Mouse (Mus musculus) liver, embryonic 14.5 days (tissue): Measurements from ENCODE around the gene Plxna4. TPM values are rescaled to one million over a fixed set of nuclear protein-coding genes. Genes with fewer than 3 reads are reported as not detected.

ENCODE experiments used
- ATAC-seq: fragments of 200-750 bp; cut with Nextera tagmentation; 2 replicates; pipeline ENCODE4 v1.8.0; 2017; ENCODE audit warnings: moderate number of reproducible peaks, mild to moderate bottlenecking, moderate library complexity; ENCODE audit not compliant: insufficient read depth
- DNase-seq, 3 experiments: peaks; one replicate each; pipeline ENCODE4 v3.0.0-alpha.2; 2012 to 2013; ENCODE audit warnings: low read depth in 3 of 3, low spot score in 3 of 3
- H3K27ac ChIP-seq: fragments of 300-500 bp; sonication (generic); 2 replicates; pipeline ENCODE4 v1.5.1; 2014; ENCODE audit warnings: moderate library complexity, mild to moderate bottlenecking, control low read depth, inconsistent platforms
- H3K27me3 ChIP-seq: fragments of 300-500 bp; sonication (generic); 2 replicates; pipeline ENCODE4 v1.6.1; 2014; ENCODE audit warnings: mild to moderate bottlenecking, low read length, moderate library complexity; ENCODE audit not compliant: control insufficient read depth, insufficient read depth
- H3K36me3 ChIP-seq: fragments of 300-500 bp; sonication (generic); replicated peaks from 2 replicates; pipeline ENCODE4 v1.6.1; 2014; ENCODE audit warnings: low read depth; ENCODE audit not compliant: control insufficient read depth, insufficient read depth
- H3K4me1 ChIP-seq, 2 experiments: fragments of 200-500 bp in 1 of 2; fragments of 300-500 bp in 1 of 2; sonication (generic) in 1 of 2; replicated peaks; 2 replicates each; pipeline ENCODE4 v1.6.1; 2012 to 2014; ENCODE audit warnings: antibody characterized with exemption in 1 of 2, inconsistent platforms in 1 of 2, low read length in 1 of 2; ENCODE audit not compliant: control insufficient read depth in 2 of 2, insufficient read depth in 2 of 2
- H3K4me2 ChIP-seq: fragments of 300-500 bp; sonication (generic); 2 replicates; pipeline ENCODE4 v1.6.1; 2014; ENCODE audit warnings: low read depth, mild to moderate bottlenecking, control low read depth, moderate library complexity
- H3K4me3 ChIP-seq, 2 experiments: fragments of 200-500 bp in 1 of 2; fragments of 300-500 bp in 1 of 2; sonication (generic) in 1 of 2; 2 replicates each; pipeline ENCODE4 v1.5.1; 2012 to 2014; ENCODE audit warnings: low read depth in 2 of 2, low read length in 2 of 2, mild to moderate bottlenecking in 2 of 2, control low read depth in 1 of 2, inconsistent platforms in 1 of 2, moderate library complexity in 1 of 2; ENCODE audit not compliant: insufficient read depth in 1 of 2
- H3K9ac ChIP-seq: fragments of 300-500 bp; sonication (generic); replicated peaks from 2 replicates; pipeline ENCODE4 v1.6.1; 2014; ENCODE audit warnings: mild to moderate bottlenecking, control low read depth, moderate library complexity
- H3K9me3 ChIP-seq: fragments of 300-500 bp; sonication (generic); 2 replicates; pipeline ENCODE4 v1.6.1; 2016; ENCODE audit warnings: low read length, mixed read lengths; ENCODE audit not compliant: control insufficient read depth
- CTCF ChIP-seq: IDR thresholded peaks from 2 replicates; pipeline ENCODE4 v1.5.1; 2016; ENCODE audit warnings: antibody characterized with exemption, low read depth, control low read depth
- EP300 ChIP-seq: IDR thresholded peaks from 2 replicates; pipeline ENCODE4 v1.6.1; 2016; ENCODE audit warnings: antibody characterized with exemption, low read depth
- WGBS: fragments of 180-500 bp; shearing (Covaris S2); extraction: QIAGEN DNeasy Blood & Tissue Kit; methylation state at CpG from one replicate; pipeline ENCODE4 v1.1.7; 2014; ENCODE audit not compliant: insufficient replicate concordance; 5-methylcytosine and 5-hydroxymethylcytosine counted together
- polyA plus RNA-seq, 2 experiments: library from polyadenylated mRNA; depleted of rRNA in 1 of 2; stranded (reverse) in 1 of 2; unstranded in 1 of 2; fragments of >200 nt; fragmentation: Nextera tagmentation in 1 of 2; extraction: Ambion mirVana in 1 of 2; gene quantifications; 2 replicates each; pipeline versions ENCODE4 v1.2.1 to v1.2.3; 2012 to 2014

Plxna4 gene
- polyA plus RNA-seq, 2 experiments: 0.17 to 0.25 TPM

- no peak for ATAC-seq
- no peak overlapping the region for H3K4me2 ChIP-seq
- no peak for TF ChIP-seq CTCF
- no peak for TF ChIP-seq EP300
- H3K9me3 ChIP-seq: no peaks in the 10 kb centered on the region
- H3K27ac ChIP-seq: no peak overlapping the region
- no peak for DNase-seq
- no peaks in the 10 kb centered on the region for H3K27me3 ChIP-seq
- H3K4me3 ChIP-seq: no peak overlapping the region
- WGBS: 52% methylated on average over 4 of the region's 4 CpGs
- H3K36me3 ChIP-seq: no peaks in the 10 kb centered on the region
- no peaks in the 10 kb centered on the region for H3K4me1 ChIP-seq
- no peak overlapping the region for H3K9ac ChIP-seq
Observed at GRCm38 (mm10) chr6:32144771-32145170, 443.2 kb downstream of the Plxna4 start.

GRCm38 (mm10) chr6:32139537-32139936, 448.5 kb downstream of the Plxna4 start:
- DNase-seq: no peak
- no peaks in the 10 kb centered on the region for H3K27me3 ChIP-seq

GRCm38 (mm10) chr6:32126914-32127313, 461.1 kb downstream of the Plxna4 start:
- no peak overlapping the region for H3K27ac ChIP-seq
- H3K9ac ChIP-seq: no peak overlapping the region
- TF ChIP-seq EP300 (no peak), CTCF (no peak)
- 59% methylated on average over 6 of the region's 6 CpGs for WGBS
- H3K4me2 ChIP-seq: no peak overlapping the region
- H3K36me3 ChIP-seq: no peaks in the 10 kb centered on the region
- no peak overlapping the region for H3K4me3 ChIP-seq
- no peaks in the 10 kb centered on the region for H3K4me1 ChIP-seq
- DNase-seq (no peak), ATAC-seq (no peak)
- H3K27me3 ChIP-seq: no peaks in the 10 kb centered on the region
- no peaks in the 10 kb centered on the region for H3K9me3 ChIP-seq

More at GRCm38 (mm10) chr6:32139537-32139936, 448.5 kb downstream of the Plxna4 start:
- no peak for TF ChIP-seq CTCF
- TF ChIP-seq EP300: no peak
- Histone ChIP-seq H3K27ac (no peak overlapping the region), H3K4me1 (no peaks in the 10 kb centered on the region), H3K9me3 (no peaks in the 10 kb centered on the region), H3K4me2 (no peak overlapping the region), H3K9ac (no peak overlapping the region), H3K36me3 (no peaks in the 10 kb centered on the region), H3K4me3 (no peak overlapping the region)
- WGBS: 40% methylated on average over 3 of the region's 3 CpGs
- ATAC-seq: no peak

GRCm38 (mm10) chr6:32122584-32123265, 465.3 kb downstream of the Plxna4 start:
- H3K9me3 ChIP-seq: no peaks in the 10 kb centered on the region
- H3K4me3 ChIP-seq: no peak overlapping the region
- no peak for TF ChIP-seq CTCF
- TF ChIP-seq EP300: no peak
- no peak overlapping the region for H3K27ac ChIP-seq
- no peaks in the 10 kb centered on the region for H3K36me3 ChIP-seq
- DNase-seq (no peak), ATAC-seq (no peak)
- WGBS: 56% methylated on average over 4 of the region's 4 CpGs
- H3K27me3 ChIP-seq: no peaks in the 10 kb centered on the region
- H3K4me2 ChIP-seq: no peak overlapping the region
- no peak overlapping the region for H3K9ac ChIP-seq
- no peaks in the 10 kb centered on the region for H3K4me1 ChIP-seq

- Histone ChIP-seq H3K27me3 (no peaks in the 10 kb centered on the region), H3K4me2 (no peak overlapping the region), H3K27ac (no peak overlapping the region), H3K9ac (no peak overlapping the region), H3K4me1 (no peaks in the 10 kb centered on the region), H3K9me3 (no peaks in the 10 kb centered on the region), H3K36me3 (no peaks in the 10 kb centered on the region), H3K4me3 (no peak overlapping the region)
- DNase-seq (no peak), ATAC-seq (no peak)
- WGBS: 42% methylated on average over 1 of the region's 1 CpGs
- TF ChIP-seq CTCF (no peak), EP300 (no peak)
Observed at GRCm38 (mm10) chr6:32120931-32121330, 467.1 kb downstream of the Plxna4 start.
